Mouse (Mus musculus): ENCODE measurements around the gene Tmem267.
A peak's percentile ranks its signal among the peaks of the same experiment; 100 is the strongest.

Gene Tmem267

DNA sequence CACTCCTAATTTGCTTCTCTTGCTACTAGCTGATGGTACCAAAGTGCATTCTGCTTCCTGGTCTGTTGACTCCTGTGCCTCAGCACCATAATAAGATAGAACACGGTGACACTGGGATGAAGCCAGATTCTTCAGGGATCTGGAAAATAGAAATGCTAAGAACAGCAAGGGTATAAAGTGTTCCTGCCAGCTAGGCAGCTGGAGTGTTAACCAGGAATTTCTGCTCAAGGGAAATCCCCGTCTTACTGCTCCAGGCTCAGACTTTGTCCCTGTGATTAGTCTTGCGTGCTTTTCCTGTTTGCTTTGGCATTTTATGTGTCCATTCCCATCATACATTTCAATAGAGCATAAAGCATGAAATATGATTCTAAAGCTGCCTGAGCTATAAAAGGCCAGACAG is 131.9 kb downstream of the Tmem267 start:
- DNase-seq, result peak; percentile 73 to 91

GRCm38 (mm10) chr13:119623634-119624033 is 135.8 kb downstream of the Tmem267 start, which contains the start of gene Ccl28:
Ccl28 (plus strand) TSS chr13:119623819.
- DNase-seq, result no peak

DNA sequence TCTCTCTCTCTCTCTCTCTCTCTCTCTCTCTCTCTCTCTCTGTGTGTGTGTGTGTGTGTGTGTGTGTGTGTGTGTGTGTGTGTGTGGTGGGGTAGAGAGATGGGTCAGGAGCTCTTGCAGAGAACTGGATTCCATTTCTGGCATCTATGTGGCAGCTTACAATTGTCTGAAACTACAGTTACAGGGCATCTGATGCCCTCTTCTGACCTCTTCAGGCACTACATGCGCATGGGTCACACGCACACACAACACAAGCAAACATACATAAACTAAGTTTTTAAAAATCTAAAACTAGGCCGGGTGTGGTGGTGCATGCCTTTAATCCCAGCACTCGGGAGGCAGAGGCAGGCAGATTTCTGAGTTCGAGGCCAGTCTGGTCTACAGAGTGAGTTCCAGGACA is 138.1 kb downstream of the Tmem267 start:
- DNase-seq, result peak; percentile 58 to 79

- peak; percentile 91 to 93 for DNase-seq
Measured at GRCm38 (mm10) chr13:119631482-119632155, 143.8 kb downstream of the Tmem267 start.

GRCm38 (mm10) chr13:119632156-119632548 is 144.3 kb downstream of the Tmem267 start:
- no peak for DNase-seq

DNA sequence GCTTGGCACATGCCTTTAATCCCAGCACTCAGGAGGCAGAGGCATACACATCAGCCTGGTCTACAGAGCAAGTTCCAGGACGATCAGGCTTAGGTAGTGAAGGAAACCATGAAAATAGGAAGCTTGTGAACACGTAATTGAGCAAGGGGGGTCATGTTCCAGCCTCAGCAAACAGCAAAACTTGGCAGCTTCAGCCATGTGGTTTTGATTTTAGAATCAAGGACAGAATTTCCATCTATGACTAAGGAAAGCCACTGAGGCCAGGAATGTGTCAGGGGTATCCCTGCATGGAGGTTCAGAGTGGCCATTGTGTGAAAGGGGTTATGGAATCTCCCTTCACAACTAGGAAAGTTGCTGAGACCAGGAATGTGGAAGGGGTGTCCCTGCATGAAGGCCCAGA is 147.7 kb downstream of the Tmem267 start:
- no peak for DNase-seq

DNA sequence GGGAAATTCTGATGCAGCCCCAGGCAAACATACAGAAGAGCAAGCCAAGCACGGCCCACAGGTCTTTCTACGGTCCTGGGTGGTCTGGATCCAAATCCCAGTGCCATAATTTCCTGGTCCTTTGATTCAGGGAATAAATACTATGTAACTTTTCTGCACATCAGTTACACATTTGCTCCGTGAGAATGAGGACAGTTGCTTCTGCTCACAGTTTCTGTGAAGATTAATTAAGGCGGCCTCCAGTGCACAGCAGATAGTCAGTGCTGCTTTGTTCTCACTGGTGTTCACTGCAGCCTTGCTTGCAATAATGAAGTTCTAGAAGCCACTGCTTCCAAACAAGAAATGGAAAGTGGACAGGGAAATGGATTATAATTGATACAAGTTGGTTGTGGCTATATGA is 150.0 kb downstream of the Tmem267 start:
- DNase-seq, result peak in 1 of 2 experiments; percentile 55

GRCm38 (mm10) chr13:119638449-119638848 is 150.6 kb downstream of the Tmem267 start:
- peak; percentile 71 to 88 for DNase-seq

DNA sequence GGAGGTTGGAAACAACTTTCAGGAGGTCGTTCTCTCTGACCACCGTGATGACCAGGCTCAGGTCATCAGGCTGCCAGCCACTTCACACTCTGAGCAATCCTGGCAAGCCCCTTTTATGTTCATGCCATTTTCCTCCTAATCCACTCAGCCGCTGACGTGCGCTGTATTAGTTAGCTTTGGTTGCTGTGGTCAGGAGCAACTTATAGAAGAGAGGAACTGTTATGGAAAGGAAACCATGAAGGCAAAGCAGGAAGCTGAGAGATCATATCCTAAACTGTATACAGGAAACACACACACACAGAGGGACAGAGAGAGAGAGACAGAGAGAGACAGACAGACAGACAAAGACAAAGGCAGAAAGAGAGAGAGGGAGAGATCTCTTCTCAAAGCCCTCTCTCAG is 151.5 kb downstream of the Tmem267 start:
- DNase-seq, result no peak

DNA sequence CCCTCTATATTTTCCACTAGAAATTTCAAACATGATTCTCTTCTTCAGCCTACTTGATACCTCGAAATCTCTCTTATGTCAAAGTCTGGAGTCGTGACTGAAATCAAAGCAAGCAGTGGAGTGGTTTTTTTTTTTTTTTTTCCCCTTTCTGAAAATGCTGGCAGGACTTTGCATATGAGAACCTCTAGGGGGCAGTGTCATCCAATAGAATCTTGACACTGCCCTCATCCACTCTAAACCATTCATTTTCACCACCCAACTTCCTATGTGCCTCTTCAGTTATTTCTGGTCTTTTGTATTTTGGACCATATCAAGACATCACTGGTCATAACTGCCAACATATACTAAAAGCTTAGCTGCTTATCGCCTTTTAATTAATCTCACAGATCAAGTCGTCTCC is 152.7 kb downstream of the Tmem267 start:
- peak in 1 of 2 experiments; percentile 57 for DNase-seq

DNA sequence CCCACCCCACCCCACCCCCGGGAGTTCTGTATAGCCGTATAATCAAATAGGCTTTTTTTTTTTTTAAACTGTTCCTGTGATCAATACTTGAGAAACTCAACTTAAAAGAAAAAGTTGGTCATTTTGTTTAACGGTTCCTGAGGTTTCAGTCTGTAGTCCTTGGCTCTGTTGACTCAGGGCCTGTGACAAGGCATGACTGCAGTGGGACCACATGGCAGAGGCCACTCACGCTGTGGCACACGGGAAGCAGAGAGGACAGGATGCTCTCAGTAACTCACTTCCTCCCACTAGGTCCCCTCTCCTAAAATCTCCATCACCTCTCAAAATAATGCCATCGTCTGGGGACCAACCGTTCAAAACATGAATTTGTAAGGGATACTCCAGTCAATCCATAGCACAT is 153.3 kb downstream of the Tmem267 start:
- no peak for DNase-seq

DNA sequence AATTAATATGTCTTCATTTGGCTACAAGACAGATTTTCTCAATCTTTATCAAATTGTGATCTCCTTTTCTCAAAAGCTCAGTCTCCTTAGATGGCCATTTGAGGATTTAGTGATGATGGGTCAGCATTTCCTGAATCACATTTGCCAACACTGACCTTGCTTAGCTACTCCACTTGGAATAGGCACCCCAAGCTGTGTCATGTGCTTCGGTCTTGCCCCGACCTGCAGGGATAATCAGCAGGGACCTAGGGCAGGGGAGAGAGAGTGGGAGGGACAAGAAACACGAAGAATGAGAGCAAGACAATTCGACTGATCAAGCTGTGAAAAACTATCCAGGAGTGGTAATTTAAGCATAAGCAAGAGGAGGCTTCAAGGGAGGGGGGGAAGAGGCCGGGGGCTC is 156.9 kb downstream of the Tmem267 start:
- peak in 1 of 2 experiments; percentile 23 for DNase-seq

DNA sequence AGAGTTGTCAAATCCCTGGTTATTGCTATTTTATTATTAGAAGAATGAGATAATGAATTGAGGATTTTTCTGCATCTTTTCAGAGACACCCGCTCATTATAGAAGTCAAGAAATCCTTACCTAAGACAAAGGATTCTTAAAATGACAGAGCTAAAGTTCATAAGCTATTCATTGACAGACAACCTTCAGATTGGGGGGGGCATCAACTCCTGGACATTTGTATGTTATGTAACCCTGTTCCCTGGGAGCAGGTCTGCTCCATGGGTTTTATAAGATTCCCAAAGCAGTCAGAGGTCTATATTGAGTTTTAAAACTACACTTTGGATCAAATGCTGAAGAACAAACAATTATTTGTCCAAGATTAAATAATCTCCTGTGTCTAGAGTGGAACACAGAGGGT is 158.7 kb downstream of the Tmem267 start:
- DNase-seq, result peak in 1 of 2 experiments; percentile 58

DNA sequence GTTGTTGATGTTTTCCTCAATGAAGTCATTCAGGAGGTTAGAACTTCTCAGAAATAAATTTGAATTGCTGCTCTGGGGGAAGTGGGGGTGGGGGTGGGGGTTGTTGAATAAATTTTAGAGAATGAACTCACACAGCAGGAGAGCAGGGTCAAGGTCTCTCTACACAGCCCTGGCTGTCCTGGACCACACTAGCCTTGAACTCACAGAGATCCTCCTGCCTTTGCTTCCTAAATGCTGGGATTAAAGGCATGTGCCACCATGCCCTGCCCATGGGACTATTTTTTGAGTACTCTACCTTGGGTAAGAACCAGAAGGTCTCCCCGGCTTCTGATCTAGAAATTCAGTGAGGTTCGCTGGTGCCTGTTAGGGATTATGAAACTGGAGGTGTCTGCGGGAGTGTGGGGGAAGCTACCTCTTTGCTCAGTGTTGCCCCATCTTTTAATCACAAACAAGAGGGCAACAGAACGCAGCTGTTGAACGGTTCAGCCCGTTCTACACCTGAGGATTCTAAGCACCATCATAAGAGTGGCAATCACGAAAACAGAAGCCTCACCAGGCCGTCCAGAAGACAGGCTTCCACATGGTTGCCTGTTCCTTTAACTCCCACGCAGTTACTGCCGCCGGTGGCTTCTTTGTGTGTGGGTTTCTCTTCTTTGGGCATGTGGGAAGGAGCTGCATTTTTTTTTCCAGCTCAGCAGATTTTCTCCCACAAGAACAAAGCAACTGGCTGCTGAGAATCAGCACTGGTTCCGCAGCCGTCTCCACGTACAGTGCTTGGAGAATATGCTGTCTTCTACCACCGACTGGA is 161.3 kb downstream of the Tmem267 start:
- DNase-seq, result no peak

DNA sequence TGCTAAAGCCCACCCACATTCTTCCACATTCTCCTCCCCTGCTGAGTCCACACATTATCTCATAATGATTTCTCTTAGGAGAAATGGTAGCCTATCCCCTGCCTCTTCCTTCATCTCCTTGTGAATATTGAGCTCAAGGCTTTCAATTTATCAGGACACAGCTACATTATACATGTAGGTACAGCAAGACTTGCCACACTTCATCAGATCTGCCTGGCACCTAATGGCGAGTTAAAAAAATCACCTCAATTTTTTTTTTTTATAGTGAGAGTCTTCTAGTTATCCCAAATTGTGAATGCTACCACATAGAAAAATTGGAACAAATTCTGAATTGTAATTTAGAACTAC is 161.8 kb downstream of the Tmem267 start:
- no peak for DNase-seq

GRCm38 (mm10) chr13:119654734-119655133 is 166.9 kb downstream of the Tmem267 start:
- no peak for DNase-seq

DNA sequence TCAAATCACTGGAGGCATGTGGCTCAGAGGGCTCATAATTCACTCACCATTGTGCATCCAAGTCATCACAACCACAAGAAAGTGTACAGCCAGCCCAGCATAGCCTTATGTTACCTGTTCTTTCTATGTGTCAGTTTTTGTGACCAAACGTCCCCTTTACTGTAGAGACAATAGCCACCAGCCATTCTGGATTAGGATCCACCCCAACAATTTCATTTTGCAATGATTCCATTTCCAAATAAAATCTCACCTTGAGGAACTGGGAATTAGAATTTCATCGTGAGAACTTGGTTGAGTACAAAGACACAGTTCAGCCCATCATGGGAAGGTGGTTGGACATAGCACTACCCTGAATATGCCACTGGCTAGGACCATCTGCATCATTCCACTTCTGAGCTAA is 168.4 kb downstream of the Tmem267 start:
- no peak for DNase-seq

GRCm38 (mm10) chr13:119656846-119657416 is 169.1 kb downstream of the Tmem267 start:
- no peak for DNase-seq
